Mouse (Mus musculus): ENCODE results near the gene Pla2g2c.

Gene Pla2g2c

GRCm38 (mm10) chr4:138709246-138709645 is 15.3 kb upstream of the Pla2g2c start:
- DNase-seq (ENCODE audit: low read depth, low spot score), result no peak

GRCm38 (mm10) chr4:138709944-138710343 is 14.6 kb upstream of the Pla2g2c start:
- no peak for DNase-seq (ENCODE audit: low read depth, low spot score)

GRCm38 (mm10) chr4:138710633-138711032 is 14.0 kb upstream of the Pla2g2c start:
- peak; percentile 32 for DNase-seq (ENCODE audit: low read depth, low spot score)

GRCm38 (mm10) chr4:138711051-138711820 is 13.4 kb upstream of the Pla2g2c start:
- no peak for DNase-seq (ENCODE audit: low read depth, low spot score)

GRCm38 (mm10) chr4:138712096-138712495 is 12.5 kb upstream of the Pla2g2c start:
- no peak for DNase-seq (ENCODE audit: low read depth, low spot score)

GRCm38 (mm10) chr4:138712621-138713020 is 12.0 kb upstream of the Pla2g2c start:
- DNase-seq (ENCODE audit: low read depth, low spot score), result no peak

GRCm38 (mm10) chr4:138714186-138714585 is 10.4 kb upstream of the Pla2g2c start:
- DNase-seq (ENCODE audit: low read depth, low spot score), result no peak

GRCm38 (mm10) chr4:138716697-138717096 is 7.9 kb upstream of the Pla2g2c start:
- DNase-seq (ENCODE audit: low read depth, low spot score), result no peak

GRCm38 (mm10) chr4:138718586-138719263 is 5.9 kb upstream of the Pla2g2c start:
- no peak for DNase-seq (ENCODE audit: low read depth, low spot score)

GRCm38 (mm10) chr4:138719264-138719596 is 5.4 kb upstream of the Pla2g2c start:
- DNase-seq (ENCODE audit: low read depth, low spot score), result no peak

- no peak for DNase-seq (ENCODE audit: low read depth, low spot score)
Measured at GRCm38 (mm10) chr4:138723493-138724281, 905 bp upstream of the Pla2g2c start.

GRCm38 (mm10) chr4:138725127-138725461 is 502 bp downstream of the Pla2g2c start:
- peak; percentile 49 for DNase-seq (ENCODE audit: low read depth, low spot score)

- no peak for DNase-seq (ENCODE audit: low read depth, low spot score)
Measured at GRCm38 (mm10) chr4:138725751-138726150, 1.2 kb downstream of the Pla2g2c start.

- DNase-seq (ENCODE audit: low read depth, low spot score), result no peak
Measured at GRCm38 (mm10) chr4:138729018-138729703, 4.6 kb downstream of the Pla2g2c start.

- DNase-seq (ENCODE audit: low read depth, low spot score), result no peak
Measured at GRCm38 (mm10) chr4:138734105-138734504, 9.5 kb downstream of the Pla2g2c start.

- DNase-seq (ENCODE audit: low read depth, low spot score), result no peak
Measured at GRCm38 (mm10) chr4:138734863-138735262, 10.3 kb downstream of the Pla2g2c start.

- no peak for DNase-seq (ENCODE audit: low read depth, low spot score)
Measured at GRCm38 (mm10) chr4:138737031-138737430, 12.4 kb downstream of the Pla2g2c start, which contains the start of gene Ubxn10. Ubxn10 (minus strand) TSS chr4:138737167.

- DNase-seq (ENCODE audit: low read depth, low spot score), result no peak
Measured at GRCm38 (mm10) chr4:138739136-138739851, 14.7 kb downstream of the Pla2g2c start.

- no peak for DNase-seq (ENCODE audit: low read depth, low spot score)
Measured at GRCm38 (mm10) chr4:138745884-138746283, 21.3 kb downstream of the Pla2g2c start.

GRCm38 (mm10) chr4:138746866-138747265 is 22.3 kb downstream of the Pla2g2c start:
- DNase-seq (ENCODE audit: low read depth, low spot score), result no peak

- no peak for DNase-seq (ENCODE audit: low read depth, low spot score)
Measured at GRCm38 (mm10) chr4:138747851-138748250, 23.3 kb downstream of the Pla2g2c start.

Data from retina, postnatal 7 days (tissue).